Mouse (Mus musculus) limb, embryonic 12.5 days (tissue): ENCODE data around the gene Asz1. TPM values are rescaled to one million over a fixed set of nuclear protein-coding genes. Genes with fewer than 3 reads are reported as not detected.

Source experiments
- ATAC-seq: fragments of 200-750 bp; cut with Nextera tagmentation; 2 replicates; pipeline ENCODE4 v1.8.0; 2017; ENCODE audit warnings: low read depth, moderate TSS enrichment; ENCODE audit not compliant: insufficient number of reproducible peaks, insufficient read depth, low FRiP score, low TSS enrichment
- H3K27ac ChIP-seq: fragments of 300-500 bp; sonication (generic); 2 replicates; pipeline ENCODE4 v1.5.1; 2016; ENCODE audit warnings: mild to moderate bottlenecking, moderate library complexity
- H3K27me3 ChIP-seq: fragments of 300-500 bp; sonication (generic); 2 replicates; pipeline ENCODE4 v1.6.1; 2016; ENCODE audit warnings: mild to moderate bottlenecking, moderate library complexity
- H3K36me3 ChIP-seq: fragments of 300-500 bp; sonication (generic); 2 replicates; pipeline ENCODE4 v1.6.1; 2016; ENCODE audit warnings: mild to moderate bottlenecking, moderate library complexity
- H3K4me1 ChIP-seq: fragments of 300-500 bp; sonication (generic); replicated peaks from 2 replicates; pipeline ENCODE4 v1.6.1; 2016
- H3K4me2 ChIP-seq: fragments of 300-500 bp; sonication (generic); 2 replicates; pipeline ENCODE4 v1.6.1; 2016; ENCODE audit warnings: mild to moderate bottlenecking, moderate library complexity
- H3K4me3 ChIP-seq: fragments of 300-500 bp; sonication (generic); replicated peaks from 2 replicates; pipeline ENCODE4 v1.5.1; 2016; ENCODE audit warnings: mild to moderate bottlenecking
- H3K9ac ChIP-seq: fragments of 300-500 bp; sonication (generic); replicated peaks from 2 replicates; pipeline ENCODE4 v1.6.1; 2016; ENCODE audit warnings: mild to moderate bottlenecking, moderate library complexity
- H3K9me3 ChIP-seq: fragments of 300-500 bp; sonication (generic); 2 replicates; pipeline ENCODE4 v1.6.1; 2016; ENCODE audit warnings: mild to moderate bottlenecking, moderate library complexity
- WGBS: fragments of 180-500 bp; shearing (Covaris S2); methylation state at CpG from one replicate; pipeline ENCODE4 v1.1.7; 2016; 5-methylcytosine and 5-hydroxymethylcytosine counted together
- polyA plus RNA-seq: library from polyadenylated mRNA; unstranded; fragments of >200 nt; fragmentation: Nextera tagmentation; extraction: Ambion mirVana; gene quantifications from 2 replicates; pipeline ENCODE4 v1.2.1, GENCODE M21; 2016

Gene Asz1
- polyA plus RNA-seq, 1 experiment from 2014 or later, result not detected

- Histone ChIP-seq H3K9me3 (no peaks in the 10 kb centered on the region), H3K4me3 (no peak overlapping the region), H3K4me2 (no peak overlapping the region), H3K27ac (no peak overlapping the region), H3K4me1 (no peaks in the 10 kb centered on the region), H3K27me3 (no peaks in the 10 kb centered on the region), H3K9ac (no peak overlapping the region), H3K36me3 (no peaks in the 10 kb centered on the region)
- no peak for ATAC-seq
- 97% methylated on average over 4 of the region's 4 CpGs for WGBS
Measured at GRCm38 (mm10) chr6:18057899-18058298, 51.0 kb downstream of the Asz1 start.

- 77% methylated on average over 5 of the region's 5 CpGs for WGBS
- no peak for ATAC-seq
- Histone ChIP-seq H3K27me3 (no peaks in the 10 kb centered on the region), H3K36me3 (no peaks in the 10 kb centered on the region), H3K4me3 (no peak overlapping the region), H3K9me3 (peaks cover 4% of the 10 kb centered on the region; the same call in 1 of the 2 replicates), H3K4me1 (no peaks in the 10 kb centered on the region), H3K4me2 (no peak overlapping the region), H3K27ac (no peak overlapping the region), H3K9ac (no peak overlapping the region)
Measured at GRCm38 (mm10) chr6:18051702-18052101, 57.2 kb downstream of the Asz1 start.

- H3K4me3 ChIP-seq, result no peak overlapping the region
- H3K27me3 ChIP-seq, result no peaks in the 10 kb centered on the region
- ATAC-seq, result no peak
- no peak overlapping the region for H3K27ac ChIP-seq
- no peak overlapping the region for H3K4me2 ChIP-seq
- H3K4me1 ChIP-seq, result no peaks in the 10 kb centered on the region
- 83% methylated on average over 4 of the region's 4 CpGs for WGBS
- H3K36me3 ChIP-seq, result no peaks in the 10 kb centered on the region
- no peak overlapping the region for H3K9ac ChIP-seq
- H3K9me3 ChIP-seq, result peaks cover 4% of the 10 kb centered on the region; the same call in 1 of the 2 replicates
Measured at GRCm38 (mm10) chr6:18044299-18044698, 64.6 kb downstream of the Asz1 start.

GRCm38 (mm10) chr6:18043172-18043571 lies 65.7 kb downstream of the Asz1 start:
- ATAC-seq, result no peak
- WGBS, result 82% methylated on average over 5 of the region's 5 CpGs
- H3K4me2 ChIP-seq, result no peak overlapping the region

GRCm38 (mm10) chr6:18032271-18032670 lies 76.6 kb downstream of the Asz1 start:
- no peaks in the 10 kb centered on the region for H3K36me3 ChIP-seq
- H3K4me2 ChIP-seq, result peak overlapping the region; percentile 96
- peaks cover 21% of the 10 kb centered on the region for H3K4me1 ChIP-seq
- ATAC-seq, result no peak
- peak overlapping the region; percentile 55 for H3K4me3 ChIP-seq
- H3K9me3 ChIP-seq, result no peaks in the 10 kb centered on the region
- peaks cover 47% of the 10 kb centered on the region for H3K27me3 ChIP-seq
- H3K9ac ChIP-seq, result no peak overlapping the region
- no peak overlapping the region for H3K27ac ChIP-seq
- WGBS, result 14% methylated on average over 6 of the region's 6 CpGs

More at GRCm38 (mm10) chr6:18043172-18043571, 65.7 kb downstream of the Asz1 start:
- Histone ChIP-seq H3K9ac (no peak overlapping the region), H3K27me3 (no peaks in the 10 kb centered on the region), H3K27ac (no peak overlapping the region), H3K4me3 (no peak overlapping the region), H3K36me3 (no peaks in the 10 kb centered on the region), H3K4me1 (no peaks in the 10 kb centered on the region), H3K9me3 (no peaks in the 10 kb centered on the region)

GRCm38 (mm10) chr6:18031509-18032010 lies 77.3 kb downstream of the Asz1 start:
- Histone ChIP-seq H3K4me2 (peak overlapping the region; percentile 96), H3K27me3 (peaks cover 47% of the 10 kb centered on the region), H3K36me3 (no peaks in the 10 kb centered on the region), H3K4me1 (peaks cover 21% of the 10 kb centered on the region), H3K9me3 (no peaks in the 10 kb centered on the region), H3K4me3 (peak overlapping the region; percentile 55), H3K27ac (no peak overlapping the region), H3K9ac (peak overlapping the region; percentile 51; the same call in 1 of the 2 replicates)
- 2% methylated on average over 29 of the region's 29 CpGs for WGBS
- peak; percentile 48; the same call in 1 of the 2 replicates for ATAC-seq

- Histone ChIP-seq H3K36me3 (no peaks in the 10 kb centered on the region), H3K4me3 (peak overlapping the region; percentile 55), H3K4me2 (peak overlapping the region; percentile 96), H3K9ac (0 out of 2 replicates have a peak overlapping the region, but pooled peaks have one; percentile 51), H3K9me3 (no peaks in the 10 kb centered on the region), H3K27me3 (peaks cover 47% of the 10 kb centered on the region), H3K27ac (no peak overlapping the region), H3K4me1 (peaks cover 21% of the 10 kb centered on the region)
- peak; percentile 22; the same call in 1 of the 2 replicates for ATAC-seq
- WGBS, result 7% methylated on average over 12 of the region's 12 CpGs
Measured at GRCm38 (mm10) chr6:18030868-18031508, 77.9 kb downstream of the Asz1 start.

- H3K4me1 ChIP-seq, result peaks cover 21% of the 10 kb centered on the region
- H3K9ac ChIP-seq, result peak within 1 kb of the TSS; percentile 53
- no peaks in the 10 kb centered on the region for H3K36me3 ChIP-seq
- no peak within 1 kb of the TSS for H3K27ac ChIP-seq
- peaks cover 47% of the 10 kb centered on the region for H3K27me3 ChIP-seq
- no peak; the same call in 1 of the 2 replicates for ATAC-seq
- H3K4me3 ChIP-seq, result peak within 1 kb of the TSS; percentile 55
- peak within 1 kb of the TSS; percentile 96 for H3K4me2 ChIP-seq
- H3K9me3 ChIP-seq, result no peaks in the 10 kb centered on the region
- 1% methylated on average over 47 of the region's 47 CpGs for WGBS
Measured at GRCm38 (mm10) chr6:18029746-18030656, 78.9 kb downstream of the Asz1 start, which contains the start of gene Wnt2. Gene Wnt2, minus strand, starts transcription at chr6:18030585.

- no peak overlapping the region for H3K4me2 ChIP-seq
- ATAC-seq, result no peak
Measured at GRCm38 (mm10) chr6:18024133-18024794, 84.6 kb downstream of the Asz1 start.

GRCm38 (mm10) chr6:18013346-18013745 lies 95.5 kb downstream of the Asz1 start:
- no peak overlapping the region for H3K4me3 ChIP-seq
- H3K9ac ChIP-seq, result no peak overlapping the region
- peak overlapping the region; percentile 81 for H3K27ac ChIP-seq
- H3K9me3 ChIP-seq, result no peaks in the 10 kb centered on the region
- ATAC-seq, result peak; percentile 86
- H3K4me2 ChIP-seq, result peak overlapping the region; percentile 23
- H3K4me1 ChIP-seq, result peaks cover 14% of the 10 kb centered on the region
- WGBS, result 25% methylated on average over 7 of the region's 7 CpGs
- no peaks in the 10 kb centered on the region for H3K36me3 ChIP-seq
- no peaks in the 10 kb centered on the region for H3K27me3 ChIP-seq

More at GRCm38 (mm10) chr6:18024133-18024794, 84.6 kb downstream of the Asz1 start:
- H3K36me3 ChIP-seq, result no peaks in the 10 kb centered on the region
- H3K27ac ChIP-seq, result no peak overlapping the region
- WGBS, result 82% methylated on average over 8 of the region's 8 CpGs
- H3K4me3 ChIP-seq, result no peak overlapping the region
- no peak overlapping the region for H3K9ac ChIP-seq
- no peaks in the 10 kb centered on the region for H3K9me3 ChIP-seq
- no peaks in the 10 kb centered on the region for H3K4me1 ChIP-seq
- H3K27me3 ChIP-seq, result peaks cover 12% of the 10 kb centered on the region
